Mouse (Mus musculus) spleen, embryonic (tissue): Measurements from ENCODE around the gene Kat2b.

ENCODE experiments used
- CTCF ChIA-PET: fragments of 350-600 bp; sonication (Branson Sonifier 250); formaldehyde crosslinking; loops from one replicate; lab custom pipeline; 2022; lab: Charles Lee

The Kat2b gene

DNA sequence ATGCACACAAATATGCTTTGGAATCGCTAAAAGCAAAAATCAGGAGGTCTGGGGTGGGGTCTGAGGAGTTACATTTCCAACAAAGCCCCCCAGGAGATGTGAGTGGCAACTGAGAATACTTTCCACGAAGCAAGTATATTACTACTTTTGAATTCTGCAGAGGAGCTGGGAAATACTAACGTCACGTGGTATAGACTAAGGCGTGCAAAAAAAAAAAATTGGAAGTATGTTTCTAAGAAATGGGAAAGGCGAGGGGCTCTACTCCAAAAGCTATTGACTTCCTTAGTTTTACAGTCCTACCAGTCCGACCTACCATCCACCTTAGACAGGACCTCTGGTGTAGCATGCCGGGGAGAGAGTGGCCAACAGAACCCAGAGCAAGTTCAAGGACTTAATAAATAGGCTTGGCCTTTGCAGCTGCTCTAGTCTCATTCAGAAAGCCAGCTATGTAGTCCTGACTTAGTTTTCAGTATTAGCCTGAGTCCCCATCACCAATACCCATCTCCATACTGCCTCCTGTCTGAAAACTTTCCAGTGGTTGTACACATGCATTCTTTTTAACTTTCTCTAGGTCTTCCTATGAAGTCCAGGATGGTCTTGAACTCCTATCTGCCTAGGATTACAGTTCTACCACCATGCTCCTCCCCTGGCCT is 2.2 kb downstream of the Kat2b start:
- CTCF ChIA-PET, result no interaction called here

- CTCF ChIA-PET, result interaction anchor here (0.6 kb wide), 1 partner anchor 62 kb away, joined by 4 read pairs; no protein-coding TSS in a partner anchor
Observed at GRCm38 (mm10) chr17:53569829-53570228, 3.2 kb downstream of the Kat2b start.

GRCm38 (mm10) chr17:53570361-53570875 is 3.8 kb downstream of the Kat2b start:
- CTCF ChIA-PET, result interaction anchor here (0.6 kb wide), 2 partner anchors 62 to 114 kb away, joined by 4 read pairs; no protein-coding TSS in a partner anchor

- CTCF ChIA-PET, result interaction anchor here (0.6 kb wide), 1 partner anchor 114 kb away, joined by 4 read pairs; no protein-coding TSS in a partner anchor
Observed at GRCm38 (mm10) chr17:53570932-53571331, 4.3 kb downstream of the Kat2b start.

- CTCF ChIA-PET, result interaction anchor here (1.0 kb wide), 1 partner anchor 14 kb away, joined by 3 read pairs; no protein-coding TSS in a partner anchor
Observed at GRCm38 (mm10) chr17:53573019-53573556, 6.4 kb downstream of the Kat2b start.

GRCm38 (mm10) chr17:53577151-53577550 is 10.5 kb downstream of the Kat2b start:
- CTCF ChIA-PET, result interaction anchor here (1.2 kb wide), 1 partner anchor 35 kb away, joined by 4 read pairs; no protein-coding TSS in a partner anchor

DNA sequence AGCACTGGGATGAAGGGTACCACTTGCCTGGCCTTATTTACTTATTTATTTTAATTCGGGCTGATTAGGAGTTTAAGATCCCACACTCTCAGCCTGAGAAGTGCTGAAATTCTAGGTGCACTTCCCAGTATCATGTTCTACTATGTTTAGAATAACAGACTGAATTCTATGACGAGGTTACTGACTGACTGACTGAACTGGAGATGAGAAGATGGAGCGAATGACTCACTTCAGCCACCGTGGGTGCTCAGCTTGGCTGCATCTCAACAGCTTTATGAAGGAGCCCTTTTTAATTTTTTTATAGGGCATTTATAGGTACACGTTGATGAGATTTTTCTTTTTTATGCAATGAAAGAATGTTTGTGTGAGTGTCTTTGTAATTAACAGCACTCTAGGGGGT is 11.1 kb downstream of the Kat2b start:
- CTCF ChIA-PET, result interaction anchor here (1.2 kb wide), 1 partner anchor 35 kb away, joined by 4 read pairs; no protein-coding TSS in a partner anchor

GRCm38 (mm10) chr17:53578249-53578648 is 11.6 kb downstream of the Kat2b start:
- CTCF ChIA-PET, result interaction anchor here (1.2 kb wide), 1 partner anchor 36 kb away, joined by 4 read pairs; no protein-coding TSS in a partner anchor

- CTCF ChIA-PET, result no interaction called here
Observed at GRCm38 (mm10) chr17:53578776-53579175, 12.1 kb downstream of the Kat2b start.

- CTCF ChIA-PET, result no interaction called here
Observed at GRCm38 (mm10) chr17:53579612-53580011, 13.0 kb downstream of the Kat2b start.

GRCm38 (mm10) chr17:53580237-53580636 is 13.6 kb downstream of the Kat2b start:
- CTCF ChIA-PET, result no interaction called here

GRCm38 (mm10) chr17:53582026-53582585 is 15.4 kb downstream of the Kat2b start:
- CTCF ChIA-PET, result no interaction called here

- CTCF ChIA-PET, result interaction anchor here (0.6 kb wide), 1 partner anchor 18 kb away, joined by 8 read pairs; no protein-coding TSS in a partner anchor
Observed at GRCm38 (mm10) chr17:53582805-53583204, 16.1 kb downstream of the Kat2b start.

DNA sequence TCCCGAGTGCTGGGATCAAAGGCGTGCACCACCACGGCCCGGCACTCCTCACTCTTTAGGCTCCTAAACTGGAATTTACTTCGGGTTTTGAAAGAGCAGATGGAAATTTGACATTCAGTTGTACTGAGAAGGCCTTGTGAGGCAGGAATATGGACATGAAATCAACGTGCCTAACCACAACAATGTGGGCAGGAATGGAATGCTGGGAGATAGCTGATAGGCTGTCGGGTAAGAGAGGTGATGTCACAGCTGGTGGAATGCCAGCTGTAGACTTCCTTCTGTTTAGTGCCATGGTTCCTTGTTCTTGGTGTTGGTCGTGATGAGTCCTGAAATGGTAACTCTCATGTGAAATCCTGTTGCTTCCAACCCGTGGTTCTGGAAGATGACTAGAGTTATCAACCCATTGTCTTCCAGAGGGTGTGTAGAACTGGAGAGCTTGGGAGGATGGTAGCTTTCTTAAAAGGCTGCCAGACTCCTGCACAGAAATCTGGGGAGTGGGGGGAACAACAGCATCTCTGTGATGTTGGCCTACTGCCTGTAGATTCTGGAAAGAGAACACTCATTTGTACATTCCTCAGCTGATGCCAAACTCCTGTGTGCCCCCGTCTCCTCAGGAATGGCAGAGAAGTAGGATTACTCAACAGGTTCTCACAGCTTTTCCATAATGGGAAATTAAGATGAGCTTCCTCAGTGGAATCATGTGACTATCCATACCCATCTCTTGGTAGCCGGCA is 17.4 kb downstream of the Kat2b start:
- CTCF ChIA-PET, result no interaction called here

- CTCF ChIA-PET, result interaction anchor here (0.7 kb wide), 1 partner anchor 14 kb away, joined by 3 read pairs; no protein-coding TSS in a partner anchor
Observed at GRCm38 (mm10) chr17:53587074-53587851, 20.6 kb downstream of the Kat2b start.

GRCm38 (mm10) chr17:53588097-53588855 is 21.6 kb downstream of the Kat2b start:
- CTCF ChIA-PET, result interaction anchor here (0.7 kb wide), 1 partner anchor 15 kb away, joined by 3 read pairs; no protein-coding TSS in a partner anchor

- CTCF ChIA-PET, result no interaction called here
Observed at GRCm38 (mm10) chr17:53590110-53590509, 23.4 kb downstream of the Kat2b start.

GRCm38 (mm10) chr17:53591910-53592309 is 25.2 kb downstream of the Kat2b start:
- CTCF ChIA-PET, result interaction anchor here (0.6 kb wide), 1 partner anchor 103 kb away, joined by 5 read pairs; no protein-coding TSS in a partner anchor

DNA sequence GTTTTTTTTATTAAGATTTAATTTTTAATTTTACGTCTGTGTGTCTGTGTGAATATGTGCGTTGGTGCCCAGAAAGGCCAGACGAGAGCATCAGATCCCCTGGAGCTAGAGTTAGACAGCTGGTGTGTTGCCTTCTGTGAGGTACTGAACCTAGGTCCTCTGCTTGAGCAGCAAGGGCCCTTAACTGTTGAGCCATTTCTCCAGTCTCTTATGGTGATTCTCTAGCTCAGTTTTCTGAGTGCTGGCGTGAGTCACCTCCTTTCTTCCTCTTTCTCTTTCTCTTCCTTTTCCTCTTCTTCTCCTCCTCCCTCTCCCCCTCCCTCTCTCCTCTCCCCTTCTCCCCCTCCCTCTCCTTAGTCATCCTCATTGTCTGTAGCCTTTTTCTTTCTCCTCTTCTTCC is 27.9 kb downstream of the Kat2b start:
- CTCF ChIA-PET, result no interaction called here

DNA sequence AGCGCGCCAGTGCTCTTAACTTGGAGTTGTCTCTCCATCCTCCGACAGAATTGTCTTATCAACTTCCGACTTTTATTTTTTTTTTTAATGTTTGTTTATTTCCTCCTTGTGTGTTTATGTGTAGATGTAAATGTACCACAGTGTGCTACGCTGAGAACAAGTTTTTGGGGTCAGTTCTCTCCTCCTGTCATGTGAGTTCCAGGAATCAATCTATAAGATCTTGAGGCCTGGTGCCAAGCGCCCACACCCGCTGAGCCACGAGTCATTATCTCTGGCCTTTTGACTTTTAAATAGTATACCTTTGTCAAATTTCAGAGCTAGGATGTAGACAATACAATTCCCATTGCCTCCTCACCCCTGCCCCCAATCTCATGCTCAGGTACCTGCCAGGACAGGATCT is 28.9 kb downstream of the Kat2b start:
- CTCF ChIA-PET, result no interaction called here
